Mouse (Mus musculus): ENCODE data around the gene Hist1h3f. TPM values are rescaled to one million over a fixed set of nuclear protein-coding genes. Genes with fewer than 3 reads are reported as not detected.

The Hist1h3f gene
- polyA plus RNA-seq, 1 experiment from 2014 or later: 8.1 TPM

Other genes starting within 250 kb of the Hist1h3f start
- 17.3 and 18.4 TPM in 2 replicates for gene Zfp322a, start 174.8 kb upstream of the Hist1h3f start, polyA plus RNA-seq (2015; fragmentation: Nextera tagmentation; extraction: Ambion mirVana)
- gene Abt1, start 120.2 kb upstream of the Hist1h3f start, polyA plus RNA-seq (2015; fragmentation: Nextera tagmentation; extraction: Ambion mirVana): 6.4 and 6.9 TPM in 2 replicates
- 2.5 and 3.0 TPM in 2 replicates for gene Btn1a1, start 78.2 kb upstream of the Hist1h3f start, polyA plus RNA-seq (2015; fragmentation: Nextera tagmentation; extraction: Ambion mirVana)
- gene Btn2a2, start 55.2 kb upstream of the Hist1h3f start, polyA plus RNA-seq (2015; fragmentation: Nextera tagmentation; extraction: Ambion mirVana): not detected in 2 replicates
- gene Hist1h4h, start 13.0 kb upstream of the Hist1h3f start, polyA plus RNA-seq (2015; fragmentation: Nextera tagmentation; extraction: Ambion mirVana): 10.2 and 10.9 TPM in 2 replicates
- gene Hist1h2af, start 10.1 kb upstream of the Hist1h3f start, polyA plus RNA-seq (2015; fragmentation: Nextera tagmentation; extraction: Ambion mirVana): 40.9 and 45.6 TPM in 2 replicates
- 18.3 and 26.4 TPM in 2 replicates for gene Hist1h3g, start 8.6 kb upstream of the Hist1h3f start, polyA plus RNA-seq (2015; fragmentation: Nextera tagmentation; extraction: Ambion mirVana)
- 2.3 and 2.8 TPM in 2 replicates for gene Hist1h2bh, start 660 bp upstream of the Hist1h3f start, polyA plus RNA-seq (2015; fragmentation: Nextera tagmentation; extraction: Ambion mirVana)
- 7.3 and 7.9 TPM in 2 replicates for gene Hist1h4f, start 7.6 kb downstream of the Hist1h3f start, polyA plus RNA-seq (2015; fragmentation: Nextera tagmentation; extraction: Ambion mirVana)
- 0.91 and 1.1 TPM in 2 replicates for gene Hist1h1d, start 9.2 kb downstream of the Hist1h3f start, polyA plus RNA-seq (2015; fragmentation: Nextera tagmentation; extraction: Ambion mirVana)
- 15.3 and 18.5 TPM in 2 replicates for gene Hist1h3e, start 18.3 kb downstream of the Hist1h3f start, polyA plus RNA-seq (2015; fragmentation: Nextera tagmentation; extraction: Ambion mirVana)
- 134 and 158 TPM in 2 replicates for gene Hist1h2ae, start 27.2 kb downstream of the Hist1h3f start, polyA plus RNA-seq (2015; fragmentation: Nextera tagmentation; extraction: Ambion mirVana)
- gene Hist1h2bg, start 27.3 kb downstream of the Hist1h3f start, polyA plus RNA-seq (2015; fragmentation: Nextera tagmentation; extraction: Ambion mirVana): 22.9 and 29.0 TPM in 2 replicates
- gene Hist1h2bf, start 30.1 kb downstream of the Hist1h3f start, polyA plus RNA-seq (2015; fragmentation: Nextera tagmentation; extraction: Ambion mirVana): 18.8 and 26.9 TPM in 2 replicates
- 4.1 and 8.1 TPM in 2 replicates for gene Hist1h2ad, start 30.3 kb downstream of the Hist1h3f start, polyA plus RNA-seq (2015; fragmentation: Nextera tagmentation; extraction: Ambion mirVana)
- gene Hist1h3d, start 31.7 kb downstream of the Hist1h3f start, polyA plus RNA-seq (2015; fragmentation: Nextera tagmentation; extraction: Ambion mirVana): 19.3 and 30.4 TPM in 2 replicates
- 202 and 234 TPM in 2 replicates for gene Hist1h4d, start 37.5 kb downstream of the Hist1h3f start, polyA plus RNA-seq (2015; fragmentation: Nextera tagmentation; extraction: Ambion mirVana)
- 2.5 and 3.2 TPM in 2 replicates for gene Hist1h2be, start 77.1 kb downstream of the Hist1h3f start, polyA plus RNA-seq (2015; fragmentation: Nextera tagmentation; extraction: Ambion mirVana)
- 31.4 and 33.9 TPM in 2 replicates for gene Hist1h1e, start 78.5 kb downstream of the Hist1h3f start, polyA plus RNA-seq (2015; fragmentation: Nextera tagmentation; extraction: Ambion mirVana)
- gene Hist1h2ac, start 139.9 kb downstream of the Hist1h3f start, polyA plus RNA-seq (2015; fragmentation: Nextera tagmentation; extraction: Ambion mirVana): 1.9 and 3.1 TPM in 2 replicates
- gene Hist1h2bc, start 140.1 kb downstream of the Hist1h3f start, polyA plus RNA-seq (2015; fragmentation: Nextera tagmentation; extraction: Ambion mirVana): 77.4 and 85.8 TPM in 2 replicates
- not detected in 2 replicates for gene Hist1h1t, start 151.8 kb downstream of the Hist1h3f start, polyA plus RNA-seq (2015; fragmentation: Nextera tagmentation; extraction: Ambion mirVana)
- 18.8 TPM in 2 replicates for gene Hist1h4c, start 154.4 kb downstream of the Hist1h3f start, polyA plus RNA-seq (2015; fragmentation: Nextera tagmentation; extraction: Ambion mirVana)
- 10.7 and 14.6 TPM in 2 replicates for gene Hfe, start 166.8 kb downstream of the Hist1h3f start, polyA plus RNA-seq (2015; fragmentation: Nextera tagmentation; extraction: Ambion mirVana)
- gene Hist1h1c, start 194.8 kb downstream of the Hist1h3f start, polyA plus RNA-seq (2015; fragmentation: Nextera tagmentation; extraction: Ambion mirVana): 62.5 and 68.9 TPM in 2 replicates
- 10.7 and 11.0 TPM in 2 replicates for gene Hist1h3c, start 201.6 kb downstream of the Hist1h3f start, polyA plus RNA-seq (2015; fragmentation: Nextera tagmentation; extraction: Ambion mirVana)
- 7.7 and 9.4 TPM in 2 replicates for gene Hist1h2bb, start 202.7 kb downstream of the Hist1h3f start, polyA plus RNA-seq (2015; fragmentation: Nextera tagmentation; extraction: Ambion mirVana)
- gene Hist1h2ab, start 207.1 kb downstream of the Hist1h3f start, polyA plus RNA-seq (2015; fragmentation: Nextera tagmentation; extraction: Ambion mirVana): 104 and 128 TPM in 2 replicates
- 51.9 and 64.5 TPM in 2 replicates for gene Hist1h3b, start 208.2 kb downstream of the Hist1h3f start, polyA plus RNA-seq (2015; fragmentation: Nextera tagmentation; extraction: Ambion mirVana)
- 8.3 and 9.5 TPM in 2 replicates for gene Hist1h4b, start 213.0 kb downstream of the Hist1h3f start, polyA plus RNA-seq (2015; fragmentation: Nextera tagmentation; extraction: Ambion mirVana)
- gene Hist1h4a, start 217.2 kb downstream of the Hist1h3f start, polyA plus RNA-seq (2015; fragmentation: Nextera tagmentation; extraction: Ambion mirVana): 1.3 and 1.4 TPM in 2 replicates
- 26.7 and 31.7 TPM in 2 replicates for gene Hist1h3a, start 218.3 kb downstream of the Hist1h3f start, polyA plus RNA-seq (2015; fragmentation: Nextera tagmentation; extraction: Ambion mirVana)
- gene Hist1h1a, start 219.6 kb downstream of the Hist1h3f start, polyA plus RNA-seq (2015; fragmentation: Nextera tagmentation; extraction: Ambion mirVana): 15.4 and 20.8 TPM in 2 replicates
- gene Trim38, start 225.9 kb downstream of the Hist1h3f start, polyA plus RNA-seq (2015; fragmentation: Nextera tagmentation; extraction: Ambion mirVana): not detected in 2 replicates

Data from spleen, postnatal 0 days (tissue).